Mouse (Mus musculus): ENCODE data around the gene Anapc2.

Gene Anapc2

GRCm38 (mm10) chr2:25266720-25267119 is 5.6 kb upstream of the Anapc2 start:
- intact Hi-C loops (cut with DNase I), result no loop called here

- intact Hi-C loops (cut with DNase I), result no loop called here
Measured at GRCm38 (mm10) chr2:25267241-25267640, 5.0 kb upstream of the Anapc2 start.

GRCm38 (mm10) chr2:25267746-25268309 is 4.5 kb upstream of the Anapc2 start:
- intact Hi-C loops (cut with DNase I), result no loop called here

- intact Hi-C loops (cut with DNase I), result loop anchor here (5.0 kb wide), 1 partner anchor 60 kb away; the partner anchor contains the start of gene Man1b1
Measured at GRCm38 (mm10) chr2:25272515-25272914, 237 bp downstream of the Anapc2 start.

- intact Hi-C loops (cut with DNase I), result loop anchor here (5.0 kb wide), 1 partner anchor 59 kb away; the partner anchor contains the start of gene Man1b1
Measured at GRCm38 (mm10) chr2:25273010-25273409, 732 bp downstream of the Anapc2 start.

GRCm38 (mm10) chr2:25278928-25279882 is 6.9 kb downstream of the Anapc2 start:
- intact Hi-C loops (cut with DNase I), result no loop called here

- intact Hi-C loops (cut with DNase I), result no loop called here
Measured at GRCm38 (mm10) chr2:25285551-25285950, 13.3 kb downstream of the Anapc2 start.

- intact Hi-C loops (cut with DNase I), result no loop called here
Measured at GRCm38 (mm10) chr2:25286314-25286713, 14.0 kb downstream of the Anapc2 start.

GRCm38 (mm10) chr2:25286837-25287636 is 14.8 kb downstream of the Anapc2 start:
- intact Hi-C loops (cut with DNase I), result no loop called here

GRCm38 (mm10) chr2:25287927-25288649 is 15.8 kb downstream of the Anapc2 start, which contains the start of gene Tmem210:
TSS of gene Tmem210 (plus strand) at chr2:25288145.
- intact Hi-C loops (cut with DNase I), result no loop called here

GRCm38 (mm10) chr2:25288734-25289345 is 16.6 kb downstream of the Anapc2 start:
- intact Hi-C loops (cut with DNase I), result no loop called here

GRCm38 (mm10) chr2:25289651-25290050 is 17.4 kb downstream of the Anapc2 start, which contains the start of gene Lrrc26:
TSS of gene Lrrc26 (plus strand) at chr2:25289915.
- intact Hi-C loops (cut with DNase I), result loop anchor here (5.0 kb wide), 1 partner anchor 38 kb away; no protein-coding TSS in a partner anchor

- intact Hi-C loops (cut with DNase I), result loop anchor here (5.0 kb wide), 1 partner anchor 37 kb away; no protein-coding TSS in a partner anchor
Measured at GRCm38 (mm10) chr2:25290101-25290815, 18.0 kb downstream of the Anapc2 start.

- intact Hi-C loops (cut with DNase I), result loop anchor here (5.0 kb wide), 1 partner anchor 37 kb away; no protein-coding TSS in a partner anchor
Measured at GRCm38 (mm10) chr2:25290816-25291130, 18.5 kb downstream of the Anapc2 start.

- intact Hi-C loops (cut with DNase I), result loop anchor here (5.0 kb wide), 1 partner anchor 36 kb away; no protein-coding TSS in a partner anchor
Measured at GRCm38 (mm10) chr2:25291184-25292053, 19.1 kb downstream of the Anapc2 start.

- intact Hi-C loops (cut with DNase I), result loop anchor here (5.0 kb wide), 1 partner anchor 35 kb away; no protein-coding TSS in a partner anchor
Measured at GRCm38 (mm10) chr2:25292054-25292544, 19.8 kb downstream of the Anapc2 start.

GRCm38 (mm10) chr2:25292856-25293255 is 20.6 kb downstream of the Anapc2 start:
- intact Hi-C loops (cut with DNase I), result loop anchor here (5.0 kb wide), 1 partner anchor 34 kb away; no protein-coding TSS in a partner anchor

GRCm38 (mm10) chr2:25293706-25294105 is 21.4 kb downstream of the Anapc2 start:
- intact Hi-C loops (cut with DNase I), result loop anchor here (5.0 kb wide), 1 partner anchor 34 kb away; no protein-coding TSS in a partner anchor

Measured in adrenal gland (tissue).